Mouse (Mus musculus): Measurements from ENCODE around the gene Olfr547.

GRCm38 (mm10) chr7:102575998-102576397 lies 41.4 kb downstream of the Olfr547 start:
- TF ChIP-seq POLR2A (IDR thresholded peaks at IDR 0.05; ENCODE audit: borderline replicate concordance, low read depth, low read length) (no peak), CTCF (IDR thresholded peaks at IDR 0.05; ENCODE audit: low read depth, low read length) (no peak)

Data from bone marrow macrophage, adult 2 months (primary cell).